7 mouse cellular contexts compared by ENCODE assay signal in genomic region chr2:14603784-14604781, GRCm38 (mm10). TPM values are rescaled to one million over a fixed set of nuclear protein-coding genes. Genes with fewer than 3 reads are reported as not detected.
A peak's percentile ranks its signal among the peaks of the same experiment; 100 is the strongest.
DNase-seq lines count a peak whose midpoint lies in the region; ATAC-seq lines count a peak whose summit lies in the region.

No protein-coding gene starts in this region.

- H3K36me3 ChIP-seq in embryonic facial prominence, embryonic 11.5 days (replicated peaks; ENCODE audit: control insufficient read depth, insufficient read depth, low read depth, low read length), result no peaks in the 10 kb centered on the region
- no peaks in the 10 kb centered on the region for H3K36me3 ChIP-seq in limb, embryonic 15.5 days
- no peaks in the 10 kb centered on the region for H3K36me3 ChIP-seq in midbrain, embryonic 16.5 days (ENCODE audit: control insufficient read depth, insufficient read depth, low read length)
- no peaks in the 10 kb centered on the region for H3K36me3 ChIP-seq in splenic B cell, adult 2 months (ENCODE audit: control insufficient read depth, insufficient read depth, low read length, poor library complexity, severe bottlenecking)

- WGBS in embryonic facial prominence, embryonic 11.5 days, result under 1% methylated on average over 76 of the region's 83 CpGs
- WGBS in limb, embryonic 15.5 days, result 0% methylated on average over 79 of the region's 83 CpGs
- under 1% methylated on average over 80 of the region's 83 CpGs for WGBS in midbrain, embryonic 16.5 days

- H3K27ac ChIP-seq in embryonic facial prominence, embryonic 11.5 days (replicated peaks; ENCODE audit: low read depth, low read length), result 0 out of 2 replicates have a peak overlapping the region, but pooled peaks have one; percentile 13
- H3K27ac ChIP-seq in limb, embryonic 15.5 days, result peak overlapping the region; percentile 44; the same call in 1 of the 2 replicates
- H3K27ac ChIP-seq in midbrain, embryonic 16.5 days (ENCODE audit: low read length), result peak overlapping the region; percentile 64

- no peaks in the 10 kb centered on the region for H3K27me3 ChIP-seq in embryonic facial prominence, embryonic 11.5 days (ENCODE audit: control insufficient read depth, insufficient read depth, low read length)
- H3K27me3 ChIP-seq in limb, embryonic 15.5 days, result peaks cover 3% of the 10 kb centered on the region; the same call in 1 of the 2 replicates
- no peaks in the 10 kb centered on the region for H3K27me3 ChIP-seq in midbrain, embryonic 16.5 days (ENCODE audit: control insufficient read depth, insufficient read depth, low read depth, low read length)
- H3K27me3 ChIP-seq in splenic B cell, adult 2 months (ENCODE audit: control insufficient read depth, insufficient read depth, low read length, poor library complexity, severe bottlenecking), result no peaks in the 10 kb centered on the region

- 0 out of 2 replicates have a peak, but pooled peaks cover 3% of the 10 kb centered on the region for H3K4me1 ChIP-seq in embryonic facial prominence, embryonic 11.5 days (ENCODE audit: control insufficient read depth, insufficient read depth, low read length)
- H3K4me1 ChIP-seq in limb, embryonic 15.5 days, result peaks cover 10% of the 10 kb centered on the region; the same call in 1 of the 2 replicates
- H3K4me1 ChIP-seq in midbrain, embryonic 16.5 days (ENCODE audit: control insufficient read depth, insufficient read depth, low read length), result peaks cover 20% of the 10 kb centered on the region

- H3K9me3 ChIP-seq in embryonic facial prominence, embryonic 11.5 days (replicated peaks; ENCODE audit: control insufficient read depth, low read length), result no peaks in the 10 kb centered on the region
- no peaks in the 10 kb centered on the region for H3K9me3 ChIP-seq in limb, embryonic 15.5 days
- H3K9me3 ChIP-seq in midbrain, embryonic 16.5 days (replicated peaks; ENCODE audit: control insufficient read depth, low read length, poor library complexity, severe bottlenecking), result no peaks in the 10 kb centered on the region

- ATAC-seq in embryonic facial prominence, embryonic 11.5 days (replicated peaks; ENCODE audit: insufficient number of reproducible peaks, low FRiP score, low TSS enrichment, low read depth), result peak; percentile 93
- ATAC-seq in limb, embryonic 15.5 days (ENCODE audit: insufficient number of reproducible peaks, low FRiP score, low TSS enrichment, low read depth), result peak; percentile 85
- ATAC-seq in midbrain, embryonic 16.5 days, result peak; percentile 94

- H3K4me2 ChIP-seq in embryonic facial prominence, embryonic 11.5 days (ENCODE audit: low read depth, low read length), result peak overlapping the region; percentile 91
- peak overlapping the region; percentile 92 for H3K4me2 ChIP-seq in limb, embryonic 15.5 days
- peak overlapping the region; percentile 99 for H3K4me2 ChIP-seq in midbrain, embryonic 16.5 days (ENCODE audit: low read length)

- H3K4me3 ChIP-seq in embryonic facial prominence, embryonic 11.5 days (ENCODE audit: low read depth, low read length), result peak overlapping the region; percentile 51
- H3K4me3 ChIP-seq in limb, embryonic 15.5 days, result peak overlapping the region; percentile 58
- peak overlapping the region; percentile 73 for H3K4me3 ChIP-seq in midbrain, embryonic 16.5 days (ENCODE audit: low read depth, low read length)

- peak; percentile 88 to 90 for DNase-seq in adrenal gland, postnatal 36 days
- peak; percentile 74 for DNase-seq in embryonic facial prominence, embryonic 11.5 days (ENCODE audit: low spot score)
- DNase-seq in heart, adult 9 months (ENCODE audit: low spot score in 2 of 2), result peak; percentile 17 to 35
- DNase-seq in kidney, adult 9 months, result peak; percentile 40
- DNase-seq in splenic B cell, adult 2 months (ENCODE audit: low read depth, low spot score), result peak; percentile 52

- peak overlapping the region; percentile 76 for H3K9ac ChIP-seq in embryonic facial prominence, embryonic 11.5 days (replicated peaks; ENCODE audit: low read length)
- H3K9ac ChIP-seq in limb, embryonic 15.5 days, result peak overlapping the region; percentile 56
- peak overlapping the region; percentile 85 for H3K9ac ChIP-seq in midbrain, embryonic 16.5 days (ENCODE audit: low read depth, low read length)

RNA-seq across cellular contexts. Expression of gene Cacnb2, which starts 1.2 kb away (rescaled TPM):
- total RNA-seq in adrenal gland, postnatal 36 days (2021), result 10 to 100 TPM; 46.4 to 49.2 TPM
- 0.77 and 1.1 TPM in 2 replicates for polyA plus RNA-seq in embryonic facial prominence, embryonic 11.5 days (2014; fragmentation: Nextera tagmentation; extraction: Ambion mirVana)
- polyA plus RNA-seq in limb, embryonic 15.5 days (2015; fragmentation: Nextera tagmentation; extraction: Ambion mirVana), result 2.5 and 2.8 TPM in 2 replicates
- polyA plus RNA-seq in midbrain, embryonic 16.5 days (2015; fragmentation: Nextera tagmentation; extraction: Ambion mirVana), result 7.9 and 8.9 TPM in 2 replicates

Comparison
In these comparisons a context has a peak if more than half of its experiments do, and no peak if none do; other contexts are left out.
1. Peak in every context shown above with its lines: DNase-seq, ATAC-seq, H3K4me3 ChIP-seq and H3K27ac ChIP-seq.
2. DNase-seq: peak in every context shown above with its lines; median percentile 89 in adrenal gland, postnatal 36 days; 74 in embryonic facial prominence, embryonic 11.5 days; 52 in splenic B cell, adult 2 months; 40 in kidney, adult 9 months; 26 in heart, adult 9 months.
3. H3K27ac ChIP-seq: peak in every context shown above with its lines; median percentile 64 in midbrain, embryonic 16.5 days; 44 in limb, embryonic 15.5 days; 13 in embryonic facial prominence, embryonic 11.5 days.